Mouse (Mus musculus) megakaryocyte, embryonic 14.5 days (primary cell): ENCODE data around the gene Rnf145. TPM values are rescaled to one million over a fixed set of nuclear protein-coding genes. Genes with fewer than 3 reads are reported as not detected.
A peak's percentile ranks its signal among the peaks of the same experiment; 100 is the strongest.

ENCODE experiments used
- H3K27me3 ChIP-seq: replicated peaks from 2 replicates; pipeline ENCODE3; 2012; ENCODE audit warnings: inconsistent platforms
- H3K36me3 ChIP-seq: replicated peaks from 2 replicates; pipeline ENCODE3; 2012; ENCODE audit warnings: low read length, inconsistent platforms, mixed read lengths
- H3K4me1 ChIP-seq: 2 replicates; pipeline ENCODE4 v1.6.1; 2012; ENCODE audit warnings: inconsistent platforms
- H3K4me3 ChIP-seq: replicated peaks from 2 replicates; pipeline ENCODE3; 2012; ENCODE audit warnings: moderate library complexity, mild to moderate bottlenecking, inconsistent platforms
- H3K9me3 ChIP-seq: 2 replicates; pipeline ENCODE4 v1.6.1; 2012; ENCODE audit warnings: inconsistent platforms
- FLI1 ChIP-seq: IDR thresholded peaks from 2 replicates; pipeline ENCODE4 v1.6.1; 2012; ENCODE audit warnings: low read length, inconsistent platforms, mixed read lengths
- GATA1 ChIP-seq: IDR thresholded peaks from 3 replicates; pipeline ENCODE4 v1.6.1; 2012; ENCODE audit warnings: mixed read lengths, low read length, inconsistent platforms, borderline replicate concordance
- polyA plus RNA-seq: library from polyadenylated mRNA; stranded (reverse); fragments of >175 nt; gene quantifications from 2 replicates; pipeline ENCODE4 v1.2.3, GENCODE M21; 2012; ENCODE audit warnings: low replicate concordance; ENCODE audit not compliant: insufficient read depth

The Rnf145 gene
- polyA plus RNA-seq, 1 experiment = 13.9 TPM

DNA sequence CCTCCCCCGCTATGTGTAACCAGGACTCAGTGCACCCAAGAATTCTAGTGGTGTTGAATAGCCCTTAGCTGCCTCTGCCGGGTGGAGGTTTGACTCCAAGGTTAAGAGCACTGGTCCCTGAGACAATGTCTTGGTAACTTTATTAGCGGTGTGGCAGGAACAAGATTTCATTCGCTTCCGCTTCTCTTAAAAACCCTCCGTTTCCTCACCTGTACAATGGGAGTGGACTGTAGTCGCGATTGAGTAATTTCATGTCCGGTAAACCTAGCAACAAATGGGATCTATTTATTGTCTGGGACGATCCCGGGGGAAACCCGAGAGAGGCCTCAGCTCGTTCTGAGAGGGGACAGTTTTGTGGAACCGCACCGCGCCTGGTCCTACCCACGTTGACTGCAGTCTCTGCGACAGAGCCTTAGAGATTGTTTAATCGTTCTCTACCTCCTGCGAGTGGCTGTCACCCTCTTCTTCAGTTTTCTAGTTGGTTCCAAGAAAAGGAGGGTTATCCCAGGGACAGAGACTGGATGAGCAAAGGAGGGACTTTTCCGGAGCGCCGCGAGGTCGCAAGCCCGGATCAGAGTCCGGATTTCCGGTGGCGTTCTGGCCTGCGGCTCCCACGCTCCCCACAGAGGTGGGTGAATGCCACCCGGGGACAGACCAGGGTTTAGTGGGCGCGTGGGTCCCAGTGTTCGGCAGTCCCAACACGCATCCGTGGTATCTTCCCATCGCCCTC lies 94.1 kb downstream of the Rnf145 start:
- no peak for TF ChIP-seq GATA1
- no peak for TF ChIP-seq FLI1
- Histone ChIP-seq H3K27me3 (peaks cover 81% of the 10 kb centered on the region), H3K4me3 (peak overlapping the region; percentile 87)

GRCm38 (mm10) chr11:44613411-44614180 lies 94.8 kb downstream of the Rnf145 start:
- no peaks in the 10 kb centered on the region for H3K9me3 ChIP-seq
- peaks cover 46% of the 10 kb centered on the region for H3K4me1 ChIP-seq
- H3K4me3 ChIP-seq = peak overlapping the region; percentile 87
- H3K27me3 ChIP-seq = peaks cover 80% of the 10 kb centered on the region
- H3K36me3 ChIP-seq = no peaks in the 10 kb centered on the region
- no peak for TF ChIP-seq FLI1
- no peak for TF ChIP-seq GATA1

More for the DNA sequence above, 94.1 kb downstream of the Rnf145 start:
- H3K4me1 ChIP-seq = peaks cover 41% of the 10 kb centered on the region
- no peaks in the 10 kb centered on the region for H3K9me3 ChIP-seq
- H3K36me3 ChIP-seq = no peaks in the 10 kb centered on the region

Other genes with a start within 250 kb of the Rnf145 start
- gene Il12b, start 118.9 kb upstream of the Rnf145 start, polyA plus RNA-seq = not detected in 2 replicates
- 0.36 TPM in 1 of 2 replicates, not detected in the other for gene Ublcp1, start 48.5 kb upstream of the Rnf145 start, polyA plus RNA-seq
- 0.38 TPM in 1 of 2 replicates, not detected in the other for gene Ebf1, start 98.4 kb downstream of the Rnf145 start, polyA plus RNA-seq